Mouse (Mus musculus) heart, postnatal 25 days (tissue): ENCODE data around the gene Clybl. TPM values are rescaled to one million over a fixed set of nuclear protein-coding genes. Genes with fewer than 3 reads are reported as not detected.

Source experiments
- DNase-seq: peaks from one replicate; pipeline ENCODE4 v3.0.0; 2022; ENCODE audit warnings: low spot score
- intact Hi-C: fragments of 180-260 bp; cut with DNase I; formaldehyde crosslinking; loops from one replicate; pipeline ENCODE4 v1.15.1; 2025
- total RNA-seq, 2 experiments: library from RNA; stranded (reverse); gene quantifications; 2 replicates each; pipeline ENCODE4 v1.2.3; 2021

Clybl gene
- total RNA-seq, 2 experiments from 2014 or later: 113 to 123 TPM

DNA sequence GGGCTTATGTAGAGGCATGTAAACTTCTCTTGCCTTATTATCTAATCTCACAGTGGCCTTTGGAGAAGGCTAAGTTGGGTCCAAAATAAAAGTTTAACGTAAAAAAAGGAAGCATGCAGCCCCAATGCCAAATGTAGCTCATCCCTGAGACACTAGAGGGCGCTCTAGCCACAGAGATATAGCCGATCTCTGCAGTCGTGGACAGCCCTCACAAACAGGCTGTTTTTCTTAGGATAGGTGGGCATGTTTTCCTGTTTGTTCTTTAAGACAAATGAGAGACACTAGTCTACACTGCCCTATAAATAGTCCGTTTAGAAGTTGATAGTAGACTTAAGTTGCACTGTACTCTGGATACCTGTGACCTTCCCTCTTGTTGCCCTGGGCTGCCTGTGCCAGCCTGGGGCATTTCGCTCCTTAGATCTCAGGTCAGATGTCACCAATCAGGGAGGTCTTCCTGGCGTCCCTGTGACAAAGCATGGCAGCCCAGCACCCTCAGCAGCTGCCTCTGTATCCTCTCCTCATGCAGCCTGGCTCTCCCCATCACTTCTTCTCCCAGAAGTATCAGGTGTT lies 9.5 kb downstream of the Clybl start:
- no peak for DNase-seq

GRCm38 (mm10) chr14:122194630-122195029 lies 13.1 kb downstream of the Clybl start:
- intact Hi-C loops: loop anchor here (10.0 kb wide), 2 partner anchors 680 to 1120 kb away; no protein-coding TSS in a partner anchor
- DNase-seq: no peak

More for the DNA sequence above, 9.5 kb downstream of the Clybl start:
- intact Hi-C loops: loop anchor here (10.0 kb wide), 2 partner anchors 684 to 1124 kb away; no protein-coding TSS in a partner anchor

- intact Hi-C loops: loop anchor here (10.0 kb wide), 2 partner anchors 678 to 1118 kb away; no protein-coding TSS in a partner anchor
- no peak for DNase-seq
Observed at GRCm38 (mm10) chr14:122196851-122197250, 15.3 kb downstream of the Clybl start.

GRCm38 (mm10) chr14:122200247-122200885 lies 18.9 kb downstream of the Clybl start:
- intact Hi-C loops: no loop called here
- no peak for DNase-seq

GRCm38 (mm10) chr14:122209177-122209576 lies 27.7 kb downstream of the Clybl start:
- intact Hi-C loops: no loop called here
- DNase-seq: no peak

GRCm38 (mm10) chr14:122213590-122213989 lies 32.1 kb downstream of the Clybl start:
- intact Hi-C loops: no loop called here
- no peak for DNase-seq

DNA sequence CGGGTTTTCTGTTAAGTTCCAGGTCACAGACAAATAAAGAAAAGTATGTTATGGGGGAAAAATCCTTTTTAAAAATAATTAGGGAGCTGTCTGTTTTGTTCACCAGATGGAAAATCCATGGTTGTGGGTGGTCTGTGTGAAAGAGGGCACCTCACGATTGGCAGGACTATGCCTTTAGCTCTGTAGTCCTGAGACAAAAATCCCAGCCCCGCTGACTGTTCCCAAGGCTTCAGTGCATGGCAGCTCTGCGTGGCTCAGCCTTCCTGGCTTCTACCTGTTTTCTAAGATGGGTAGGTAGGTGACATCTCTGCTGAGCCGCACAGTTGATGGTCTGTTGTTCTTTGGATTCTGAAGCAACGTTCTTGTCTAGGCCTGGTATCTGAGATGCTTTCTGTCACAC lies 32.6 kb downstream of the Clybl start:
- intact Hi-C loops: no loop called here

GRCm38 (mm10) chr14:122217221-122217620 lies 35.7 kb downstream of the Clybl start:
- DNase-seq: no peak
- intact Hi-C loops: no loop called here

More for the DNA sequence above, 32.6 kb downstream of the Clybl start:
- DNase-seq: no peak

DNA sequence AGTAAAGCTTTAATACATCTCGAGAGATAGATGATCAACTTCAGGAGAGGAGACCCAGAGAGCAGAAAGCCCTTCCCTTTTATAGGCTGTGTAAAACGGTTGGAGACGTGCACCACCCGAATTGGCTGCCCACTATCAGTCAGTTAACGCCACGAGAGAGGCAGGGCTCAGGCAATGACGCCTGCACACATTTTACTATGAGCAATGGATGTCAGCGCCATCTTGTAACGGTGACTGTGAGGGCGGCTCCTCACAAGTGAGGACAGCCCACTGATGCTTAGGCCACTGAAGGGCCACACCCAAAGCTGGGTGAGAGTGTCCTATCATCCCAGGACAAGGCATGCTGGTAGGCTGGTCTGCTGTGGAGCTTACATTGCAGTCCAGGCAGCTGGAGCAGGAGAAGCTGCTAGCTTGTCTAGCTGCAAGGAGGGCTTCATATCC lies 41.5 kb downstream of the Clybl start:
- intact Hi-C loops: loop anchor here (1.0 to 10.0 kb wide), 3 partner anchors 422 to 1092 kb away; no protein-coding TSS in a partner anchor
- DNase-seq: no peak

DNA sequence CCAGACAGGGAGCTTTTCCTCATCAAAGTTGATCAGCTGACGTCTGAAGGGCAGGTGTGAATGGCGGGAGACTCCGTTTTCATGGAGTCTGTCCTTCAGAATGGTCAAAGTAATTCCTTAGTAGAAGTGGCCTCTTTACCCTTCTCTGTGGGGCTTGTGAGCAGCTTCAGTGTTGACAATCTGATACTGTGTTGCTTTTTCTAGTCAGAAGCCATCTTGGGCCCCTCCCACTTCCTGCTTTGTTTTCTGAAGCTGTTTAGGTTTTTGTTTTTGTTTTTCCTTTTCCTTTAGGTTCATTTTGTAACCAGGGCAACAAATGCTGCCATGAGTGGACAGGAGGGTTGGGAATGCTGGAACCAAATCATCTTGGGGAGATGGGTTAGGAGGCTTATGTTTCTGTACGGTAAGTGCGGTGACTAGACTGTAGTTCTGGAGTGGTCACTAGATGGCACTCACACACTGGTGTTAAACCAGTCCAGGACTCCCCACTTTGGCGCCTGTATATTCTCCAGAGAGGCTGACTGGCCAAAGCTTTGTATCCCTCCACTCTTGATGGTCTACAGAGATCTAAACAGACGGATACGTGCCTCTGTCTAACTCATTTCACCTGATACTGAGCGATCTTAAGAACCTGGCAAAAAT lies 42.1 kb downstream of the Clybl start:
- intact Hi-C loops: loop anchor here (1.0 to 10.0 kb wide), 3 partner anchors 421 to 1091 kb away; no protein-coding TSS in a partner anchor
- peak; percentile 12 for DNase-seq

DNA sequence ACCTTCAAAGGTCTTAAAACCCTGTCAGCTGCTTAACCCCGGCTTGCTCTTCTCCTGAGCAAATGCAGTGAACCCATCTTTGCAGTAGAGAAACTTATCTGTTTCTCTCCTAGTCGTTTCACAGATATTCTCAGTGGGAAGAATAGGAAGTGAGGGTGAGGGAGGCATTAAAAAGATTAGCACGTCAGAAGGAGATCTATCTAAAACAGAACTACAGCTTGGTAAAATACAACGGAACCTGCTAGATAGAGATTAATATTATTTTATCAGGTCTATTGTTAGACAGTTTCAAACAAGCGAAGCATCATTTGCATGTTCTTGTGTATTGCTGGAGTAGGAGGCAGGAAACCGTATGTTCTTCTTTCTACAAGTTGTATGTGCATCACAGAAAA lies 42.6 kb downstream of the Clybl start:
- no peak for DNase-seq
- intact Hi-C loops: loop anchor here (10.0 kb wide), 2 partner anchors 421 to 1091 kb away; no protein-coding TSS in a partner anchor

DNA sequence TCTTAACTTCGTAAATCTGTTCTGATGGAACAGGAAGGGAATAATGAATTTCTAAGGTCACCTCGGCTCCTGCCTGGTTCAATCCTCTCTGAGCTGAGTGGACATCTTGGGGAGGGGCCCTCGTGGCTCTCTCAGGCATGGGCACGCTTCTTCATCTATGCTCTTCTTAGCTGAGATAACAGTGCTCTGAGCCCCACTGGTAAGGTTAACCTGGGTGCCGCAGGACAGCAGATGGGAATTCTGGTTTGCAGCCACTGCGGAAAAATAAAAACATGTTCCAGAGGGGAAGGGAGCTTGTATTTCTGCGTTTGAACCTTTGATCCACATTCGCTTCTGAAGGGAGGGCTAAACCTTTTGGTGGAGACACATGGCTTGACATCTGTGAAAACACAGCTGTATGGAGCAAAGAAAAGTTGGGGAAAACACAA lies 43.0 kb downstream of the Clybl start:
- intact Hi-C loops: loop anchor here (10.0 kb wide), 2 partner anchors 420 to 1090 kb away; no protein-coding TSS in a partner anchor
- DNase-seq: no peak

- intact Hi-C loops: loop anchor here (10.0 kb wide), 2 partner anchors 419 to 1089 kb away; no protein-coding TSS in a partner anchor
- DNase-seq: no peak
Observed at GRCm38 (mm10) chr14:122225479-122226132, 44.1 kb downstream of the Clybl start.

- DNase-seq: no peak
- intact Hi-C loops: loop anchor here (10.0 kb wide), 2 partner anchors 419 to 1089 kb away; no protein-coding TSS in a partner anchor
Observed at GRCm38 (mm10) chr14:122226133-122226515, 44.6 kb downstream of the Clybl start.

DNA sequence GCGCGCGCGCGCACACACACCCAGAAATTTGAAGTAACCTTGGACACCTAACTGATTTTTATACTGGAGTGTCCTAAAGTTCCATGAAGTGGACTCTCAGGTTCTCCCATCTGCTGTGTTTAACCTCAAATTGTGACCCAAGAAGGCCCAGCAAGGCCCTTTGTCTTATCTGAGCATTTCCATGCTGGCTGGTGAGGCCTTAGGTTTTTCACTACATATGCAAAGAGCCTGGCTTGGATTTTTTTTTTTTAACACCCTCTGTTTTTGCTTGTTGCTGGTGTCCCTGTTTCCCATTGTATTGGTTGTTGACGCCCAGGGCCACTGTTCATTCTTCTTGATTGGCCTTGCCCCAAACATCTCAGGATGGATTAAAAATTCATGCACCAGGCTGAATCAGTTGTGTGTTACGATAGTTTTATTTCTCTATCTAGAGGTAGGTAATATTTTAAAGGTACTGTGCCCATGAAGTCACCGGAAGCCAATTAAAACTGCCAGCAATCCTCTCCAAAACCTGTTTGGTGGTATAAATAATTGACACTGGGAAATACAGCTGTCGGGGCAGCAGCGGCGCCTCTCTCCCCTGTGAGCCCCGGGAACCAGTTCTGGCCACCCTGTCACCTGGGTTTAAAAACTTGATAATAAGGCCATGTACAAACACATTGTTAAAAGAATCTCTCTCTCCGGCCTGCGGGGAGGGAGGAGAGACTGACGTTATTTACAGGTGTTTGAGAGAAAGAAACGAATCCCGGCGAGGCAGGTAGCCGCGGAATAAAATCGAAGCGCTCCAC lies 45.4 kb downstream of the Clybl start:
- no peak for DNase-seq
- intact Hi-C loops: loop anchor here (10.0 kb wide), 2 partner anchors 418 to 1088 kb away; no protein-coding TSS in a partner anchor

DNA sequence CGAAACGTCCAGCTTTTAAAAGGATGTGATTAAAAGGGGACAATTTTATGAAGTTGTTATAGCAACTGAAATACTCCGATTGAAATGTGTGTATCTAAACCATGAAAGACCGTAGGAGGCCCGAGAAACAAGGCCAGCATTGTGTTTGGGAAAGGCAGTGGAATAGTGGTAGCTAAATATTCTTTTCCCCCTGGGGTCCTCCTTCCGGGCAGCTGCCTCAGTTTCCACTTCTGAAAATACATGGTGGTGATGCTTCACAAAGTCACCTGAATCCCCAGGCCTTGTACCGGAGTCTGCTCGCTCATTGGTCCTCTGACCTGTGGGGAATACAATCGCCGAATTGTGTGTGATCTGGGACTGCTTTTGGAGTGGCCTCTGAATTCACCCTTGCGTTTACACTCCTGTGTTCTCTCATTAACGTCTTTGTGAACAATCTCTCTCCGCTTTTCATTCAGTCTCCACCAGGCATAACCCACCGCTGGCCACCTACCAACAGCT lies 46.0 kb downstream of the Clybl start:
- intact Hi-C loops: loop anchor here (10.0 kb wide), 2 partner anchors 417 to 1087 kb away; no protein-coding TSS in a partner anchor
- DNase-seq: no peak

- no peak for DNase-seq
- intact Hi-C loops: loop anchor here (10.0 kb wide), 2 partner anchors 416 to 1086 kb away; no protein-coding TSS in a partner anchor
Observed at GRCm38 (mm10) chr14:122228816-122229551, 47.5 kb downstream of the Clybl start.

DNA sequence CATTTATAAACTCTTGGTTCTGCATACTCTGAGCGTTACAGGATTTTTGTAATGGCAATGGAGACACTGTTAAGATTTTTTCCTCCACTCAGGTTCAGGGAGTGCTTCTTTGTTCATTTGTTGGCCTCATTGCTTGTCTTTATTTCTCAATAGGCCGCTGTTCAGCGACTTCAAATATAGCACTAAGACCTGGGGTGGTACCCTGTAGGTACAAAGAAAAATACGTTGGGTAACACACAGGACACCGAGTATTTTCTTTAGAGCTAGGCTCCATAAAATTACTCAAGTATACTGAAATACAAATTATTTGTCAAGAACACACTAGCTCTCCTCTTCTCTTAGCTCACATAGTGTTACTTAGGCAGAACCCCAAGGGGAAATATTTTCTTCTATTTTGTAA lies 48.5 kb downstream of the Clybl start:
- intact Hi-C loops: loop anchor here (10.0 kb wide), 2 partner anchors 415 to 1085 kb away; no protein-coding TSS in a partner anchor
- no peak for DNase-seq
